Mouse (Mus musculus) NIH3T3 (cell line): ENCODE data around the gene Itpr2.

Experiments used
- DNase-seq: peaks from one replicate; pipeline ENCODE4 v3.0.0-alpha.2; 2012; ENCODE audit warnings: low read depth

The Itpr2 gene

GRCm38 (mm10) chr6:146416461-146416860, 85.6 kb downstream of the Itpr2 start:
- peak; percentile 48 for DNase-seq

GRCm38 (mm10) chr6:146414094-146414493, 87.9 kb downstream of the Itpr2 start:
- DNase-seq: no peak

- no peak for DNase-seq
Measured at GRCm38 (mm10) chr6:146411446-146412070, 90.5 kb downstream of the Itpr2 start.

GRCm38 (mm10) chr6:146410427-146410810, 91.6 kb downstream of the Itpr2 start:
- DNase-seq: no peak

- DNase-seq: peak; percentile 97
Measured at GRCm38 (mm10) chr6:146409692-146410426, 92.2 kb downstream of the Itpr2 start.

GRCm38 (mm10) chr6:146405380-146405779, 96.6 kb downstream of the Itpr2 start:
- DNase-seq: peak; percentile 80

GRCm38 (mm10) chr6:146404876-146405275, 97.1 kb downstream of the Itpr2 start:
- DNase-seq: no peak

GRCm38 (mm10) chr6:146404156-146404555, 97.9 kb downstream of the Itpr2 start:
- no peak for DNase-seq

GRCm38 (mm10) chr6:146402905-146403642, 98.9 kb downstream of the Itpr2 start:
- no peak for DNase-seq

GRCm38 (mm10) chr6:146397803-146398202, 104.2 kb downstream of the Itpr2 start:
- DNase-seq: no peak

GRCm38 (mm10) chr6:146396253-146396652, 105.8 kb downstream of the Itpr2 start:
- no peak for DNase-seq

- peak; percentile 71 for DNase-seq
Measured at GRCm38 (mm10) chr6:146395616-146396015, 106.4 kb downstream of the Itpr2 start.

GRCm38 (mm10) chr6:146392188-146392587, 109.8 kb downstream of the Itpr2 start:
- DNase-seq: no peak

- DNase-seq: no peak
Measured at GRCm38 (mm10) chr6:146390159-146390558, 111.9 kb downstream of the Itpr2 start.

GRCm38 (mm10) chr6:146388010-146388409, 114.0 kb downstream of the Itpr2 start:
- DNase-seq: no peak

- DNase-seq: no peak
Measured at GRCm38 (mm10) chr6:146387039-146387713, 114.8 kb downstream of the Itpr2 start.

- DNase-seq: no peak
Measured at GRCm38 (mm10) chr6:146379263-146379662, 122.8 kb downstream of the Itpr2 start.

- no peak for DNase-seq
Measured at GRCm38 (mm10) chr6:146371511-146371910, 130.5 kb downstream of the Itpr2 start.

- no peak for DNase-seq
Measured at GRCm38 (mm10) chr6:146366180-146366579, 135.8 kb downstream of the Itpr2 start.

GRCm38 (mm10) chr6:146357911-146358310, 144.1 kb downstream of the Itpr2 start:
- peak; percentile 78 for DNase-seq

- no peak for DNase-seq
Measured at GRCm38 (mm10) chr6:146352258-146352805, 149.7 kb downstream of the Itpr2 start.

GRCm38 (mm10) chr6:146351816-146352215, 150.2 kb downstream of the Itpr2 start:
- DNase-seq: no peak
